In the genomic region with DNA sequence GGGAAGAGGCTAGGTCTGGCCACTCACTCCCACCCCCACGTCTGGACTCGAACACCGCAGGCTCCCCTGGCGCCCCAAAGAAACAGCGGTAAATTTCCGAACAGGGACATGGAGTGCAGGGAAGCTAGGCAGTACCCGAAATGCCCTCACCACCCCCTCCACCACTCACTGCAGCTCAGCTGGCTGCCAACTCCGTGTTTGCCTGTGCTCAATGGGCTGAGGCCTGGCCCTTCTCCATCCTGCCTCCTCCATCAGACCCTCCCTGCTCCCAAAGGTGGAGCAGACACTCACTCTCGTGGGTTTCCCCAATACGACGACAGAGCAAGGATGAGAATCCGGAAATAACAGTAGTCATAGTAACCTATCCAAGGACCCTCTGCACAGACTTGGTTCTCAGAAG, we compare ENCODE assay signal across 8 mouse cellular contexts. TPM values are rescaled to one million over a fixed set of nuclear protein-coding genes. Genes with fewer than 3 reads are reported as not detected.
DNase-seq lines count a peak whose midpoint lies in the region; ATAC-seq lines count a peak whose summit lies in the region.

No protein-coding gene starts in this region.

- DNase-seq in kidney, adult 18-20 months, result peak; percentile 55
- no peak for DNase-seq in gastrocnemius, postnatal 25 days

- 2% methylated on average over 12 of the region's 12 CpGs for WGBS in forebrain, embryonic 12.5 days
- 18% methylated on average over 12 of the region's 12 CpGs for WGBS in limb, embryonic 12.5 days
- 2% methylated on average over 12 of the region's 12 CpGs for WGBS in midbrain, embryonic 16.5 days

- H3K9ac ChIP-seq in forebrain, embryonic 12.5 days, result peak overlapping the region; percentile 95
- H3K9ac ChIP-seq in limb, embryonic 12.5 days (replicated peaks), result peak overlapping the region; percentile 94; the same call in 1 of the 2 replicates
- H3K9ac ChIP-seq in midbrain, embryonic 16.5 days (ENCODE audit: low read depth, low read length), result peak overlapping the region; percentile 77

- no peaks in the 10 kb centered on the region for H3K36me3 ChIP-seq in megakaryocyte, embryonic 14.5 days (replicated peaks; ENCODE audit: low read length)
- no peaks in the 10 kb centered on the region for H3K36me3 ChIP-seq in forebrain, embryonic 12.5 days (replicated peaks)
- no peaks in the 10 kb centered on the region for H3K36me3 ChIP-seq in limb, embryonic 12.5 days
- no peaks in the 10 kb centered on the region for H3K36me3 ChIP-seq in midbrain, embryonic 16.5 days (ENCODE audit: control insufficient read depth, insufficient read depth, low read length)

- H3K4me1 ChIP-seq in megakaryocyte, embryonic 14.5 days, result peaks cover 75% of the 10 kb centered on the region
- H3K4me1 ChIP-seq in forebrain, embryonic 12.5 days, result peaks cover 71% of the 10 kb centered on the region
- H3K4me1 ChIP-seq in limb, embryonic 12.5 days (replicated peaks), result peaks cover 66% of the 10 kb centered on the region
- peaks cover 66% of the 10 kb centered on the region for H3K4me1 ChIP-seq in midbrain, embryonic 16.5 days (ENCODE audit: control insufficient read depth, insufficient read depth, low read length)

- H3K27ac ChIP-seq in forebrain, embryonic 12.5 days, result peak overlapping the region; percentile 95
- H3K27ac ChIP-seq in limb, embryonic 12.5 days, result peak overlapping the region; percentile 93; the same call in 1 of the 2 replicates
- peak overlapping the region; percentile 93 for H3K27ac ChIP-seq in midbrain, embryonic 16.5 days (ENCODE audit: low read length)

- no peaks in the 10 kb centered on the region for H3K9me3 ChIP-seq in megakaryocyte, embryonic 14.5 days
- no peaks in the 10 kb centered on the region for H3K9me3 ChIP-seq in forebrain, embryonic 12.5 days
- no peaks in the 10 kb centered on the region for H3K9me3 ChIP-seq in limb, embryonic 12.5 days
- H3K9me3 ChIP-seq in midbrain, embryonic 16.5 days (replicated peaks; ENCODE audit: control insufficient read depth, low read length, poor library complexity, severe bottlenecking), result no peaks in the 10 kb centered on the region

- H3K27me3 ChIP-seq in megakaryocyte, embryonic 14.5 days (replicated peaks), result peaks cover 72% of the 10 kb centered on the region
- H3K27me3 ChIP-seq in forebrain, embryonic 12.5 days, result peaks cover 8% of the 10 kb centered on the region; the same call in 1 of the 2 replicates
- no peaks in the 10 kb centered on the region for H3K27me3 ChIP-seq in limb, embryonic 12.5 days
- no peaks in the 10 kb centered on the region for H3K27me3 ChIP-seq in midbrain, embryonic 16.5 days (ENCODE audit: control insufficient read depth, insufficient read depth, low read depth, low read length)

- no peak for ATAC-seq in megakaryocyte, adult 5-6 weeks (ENCODE audit: poor library complexity, severe bottlenecking)
- no peak for ATAC-seq in forebrain, embryonic 12.5 days (ENCODE audit: low FRiP score)
- no peak for ATAC-seq in limb, embryonic 12.5 days (ENCODE audit: insufficient number of reproducible peaks, insufficient read depth, low FRiP score, low TSS enrichment, low read depth)
- ATAC-seq in midbrain, embryonic 16.5 days, result peak; percentile 16; the same call in 1 of the 2 replicates
- no peak for ATAC-seq in CD4-positive, CD25-positive, alpha-beta regulatory T cell, adult 4 months

- H3K4me2 ChIP-seq in forebrain, embryonic 12.5 days, result peak overlapping the region; percentile 93
- peak overlapping the region; percentile 92 for H3K4me2 ChIP-seq in limb, embryonic 12.5 days
- H3K4me2 ChIP-seq in midbrain, embryonic 16.5 days (ENCODE audit: low read length), result peak overlapping the region; percentile 89

- H3K4me3 ChIP-seq in megakaryocyte, embryonic 14.5 days (replicated peaks), result peak overlapping the region; percentile 62
- H3K4me3 ChIP-seq in forebrain, embryonic 12.5 days (replicated peaks), result peak overlapping the region; percentile 90
- peak overlapping the region; percentile 94 for H3K4me3 ChIP-seq in limb, embryonic 12.5 days (replicated peaks)
- H3K4me3 ChIP-seq in midbrain, embryonic 16.5 days (ENCODE audit: low read depth, low read length), result peak overlapping the region; percentile 72

RNA-seq across cellular contexts. Expression of a gene that starts 2.2 kb away (rescaled TPM):
- 103 and 109 TPM in 2 replicates for polyA plus RNA-seq in megakaryocyte, embryonic 14.5 days (2012; ENCODE audit: insufficient read depth, low replicate concordance)
- total RNA-seq in megakaryocyte, adult 5-6 weeks (2015), result 87.7 and 107 TPM in 2 replicates
- 15.0 and 21.5 TPM in 2 replicates for total RNA-seq in megakaryocyte, adult 5-6 weeks (2017)
- 26.0 and 27.0 TPM in 2 replicates for polyA plus RNA-seq in forebrain, embryonic 12.5 days (2016; fragmentation: Nextera tagmentation; extraction: Ambion mirVana)
- 27.2 and 29.4 TPM in 2 replicates for polyA plus RNA-seq in limb, embryonic 12.5 days (2016; fragmentation: Nextera tagmentation; extraction: Ambion mirVana)
- polyA plus RNA-seq in midbrain, embryonic 16.5 days (2015; fragmentation: Nextera tagmentation; extraction: Ambion mirVana), result 19.9 and 22.9 TPM in 2 replicates
- 100 to 1,000 TPM in 1 of 2 experiments, 10 to 100 TPM in 1; 92.7 to 108 TPM for total RNA-seq in gastrocnemius, postnatal 25 days (2021)
- polyA plus RNA-seq in CD4-positive, CD25-positive, alpha-beta regulatory T cell, adult 4 months (2017; shearing (Covaris generic)), result 1 to 10 TPM; 4.0 to 6.1 TPM
